Mouse (Mus musculus): ENCODE measurements around the gene Uggt2. TPM values are rescaled to one million over a fixed set of nuclear protein-coding genes. Genes with fewer than 3 reads are reported as not detected.

Uggt2 gene
- total and polyA plus RNA-seq, 2 experiments from 2014 or later, result 13.2 to 28.0 TPM

- Histone ChIP-seq H3K27me3 (ENCODE audit: insufficient read depth, low read length) (no peaks in the 10 kb centered on the region), H3K9me3 (ENCODE audit: low read length) (no peaks in the 10 kb centered on the region), H3K4me1 (ENCODE audit: insufficient read depth, low read length) (no peaks in the 10 kb centered on the region), H3K4me3 (ENCODE audit: low read length) (no peak overlapping the region), H3K27ac (no peak overlapping the region), H3K4me2 (ENCODE audit: low read depth, low read length) (no peak overlapping the region), H3K36me3 (ENCODE audit: insufficient read depth, low read length) (no peaks in the 10 kb centered on the region), H3K9ac (replicated peaks; ENCODE audit: low read length) (no peak overlapping the region)
- DNase-seq (ENCODE audit: low spot score) (peak; percentile 23), ATAC-seq (no peak)
- 26% methylated on average over 4 of the region's 4 CpGs for WGBS
- no peak for TF ChIP-seq CTCF (IDR thresholded peaks at IDR 0.05; ENCODE audit: low read depth)
These were observed 26.6 kb upstream of the Uggt2 start for GRCm38 (mm10) chr14:119125840-119126239.

- no peak overlapping the region for H3K9ac ChIP-seq (replicated peaks; ENCODE audit: low read length)
- 23% methylated on average over 3 of the region's 3 CpGs for whole genome bisulfite sequencing
- ATAC-seq (peak; percentile 90), DNase-seq (ENCODE audit: low spot score) (peak; percentile 83)
- peak overlapping the region; percentile 68 for H3K4me2 ChIP-seq (ENCODE audit: low read depth, low read length)
- no peaks in the 10 kb centered on the region for H3K27me3 ChIP-seq (ENCODE audit: insufficient read depth, low read length)
- H3K27ac ChIP-seq, result no peak overlapping the region
- no peaks in the 10 kb centered on the region for H3K4me1 ChIP-seq (ENCODE audit: insufficient read depth, low read length)
- H3K36me3 ChIP-seq (ENCODE audit: insufficient read depth, low read length), result no peaks in the 10 kb centered on the region
- peak overlapping the region; percentile 32 for H3K4me3 ChIP-seq (ENCODE audit: low read length)
- TF ChIP-seq CTCF (IDR thresholded peaks at IDR 0.05; ENCODE audit: low read depth), result peak; percentile 85
- H3K9me3 ChIP-seq (ENCODE audit: low read length), result no peaks in the 10 kb centered on the region
These were observed 24.8 kb upstream of the Uggt2 start for GRCm38 (mm10) chr14:119124061-119124460.

GRCm38 (mm10) chr14:119123582-119123981, 24.4 kb upstream of the Uggt2 start:
- Histone ChIP-seq H3K4me2 (ENCODE audit: low read depth, low read length) (peak overlapping the region; percentile 68), H3K9ac (replicated peaks; ENCODE audit: low read length) (0 out of 2 replicates have a peak overlapping the region, but pooled peaks have one; percentile 21), H3K27me3 (ENCODE audit: insufficient read depth, low read length) (no peaks in the 10 kb centered on the region), H3K36me3 (ENCODE audit: insufficient read depth, low read length) (no peaks in the 10 kb centered on the region), H3K9me3 (ENCODE audit: low read length) (no peaks in the 10 kb centered on the region), H3K4me3 (ENCODE audit: low read length) (peak overlapping the region; percentile 32), H3K4me1 (ENCODE audit: insufficient read depth, low read length) (no peaks in the 10 kb centered on the region), H3K27ac (no peak overlapping the region)
- no peak for TF ChIP-seq CTCF (IDR thresholded peaks at IDR 0.05; ENCODE audit: low read depth)
- WGBS, result 4% methylated on average over 12 of the region's 12 CpGs
- ATAC-seq (peak; percentile 48), DNase-seq (ENCODE audit: low spot score) (peak; percentile 54)

- peak; percentile 36; the same call in 1 of the 2 replicates for TF ChIP-seq CTCF (IDR thresholded peaks at IDR 0.05; ENCODE audit: low read depth)
- H3K36me3 ChIP-seq (ENCODE audit: insufficient read depth, low read length), result no peaks in the 10 kb centered on the region
- no peak overlapping the region for H3K9ac ChIP-seq (replicated peaks; ENCODE audit: low read length)
- H3K4me3 ChIP-seq (ENCODE audit: low read length), result no peak overlapping the region
- H3K27ac ChIP-seq, result no peak overlapping the region
- H3K9me3 ChIP-seq (ENCODE audit: low read length), result no peaks in the 10 kb centered on the region
- ATAC-seq, result no peak
- H3K4me2 ChIP-seq (ENCODE audit: low read depth, low read length), result no peak overlapping the region
- no peaks in the 10 kb centered on the region for H3K27me3 ChIP-seq (ENCODE audit: insufficient read depth, low read length)
- no peaks in the 10 kb centered on the region for H3K4me1 ChIP-seq (ENCODE audit: insufficient read depth, low read length)
- peak; percentile 58 for DNase-seq (ENCODE audit: low spot score)
- WGBS, result 74% methylated on average over 6 of the region's 6 CpGs
These were observed 13.3 kb upstream of the Uggt2 start for GRCm38 (mm10) chr14:119112558-119112957.

GRCm38 (mm10) chr14:119109776-119110218, 10.6 kb upstream of the Uggt2 start:
- TF ChIP-seq CTCF (IDR thresholded peaks at IDR 0.05; ENCODE audit: low read depth), result peak; percentile 58
- ATAC-seq, result peak; percentile 43
- no peak overlapping the region for H3K27ac ChIP-seq
- no peak overlapping the region for H3K4me3 ChIP-seq (ENCODE audit: low read length)
- H3K4me2 ChIP-seq (ENCODE audit: low read depth, low read length), result no peak overlapping the region
- no peaks in the 10 kb centered on the region for H3K36me3 ChIP-seq (ENCODE audit: insufficient read depth, low read length)
- H3K9me3 ChIP-seq (ENCODE audit: low read length), result no peaks in the 10 kb centered on the region
- DNase-seq (ENCODE audit: low spot score), result peak; percentile 53
- H3K4me1 ChIP-seq (ENCODE audit: insufficient read depth, low read length), result no peaks in the 10 kb centered on the region
- H3K27me3 ChIP-seq (ENCODE audit: insufficient read depth, low read length), result no peaks in the 10 kb centered on the region
- 51% methylated on average over 3 of the region's 3 CpGs for WGBS
- no peak overlapping the region for H3K9ac ChIP-seq (replicated peaks; ENCODE audit: low read length)

- Histone ChIP-seq H3K9me3 (ENCODE audit: low read length) (no peaks in the 10 kb centered on the region), H3K27me3 (ENCODE audit: insufficient read depth, low read length) (no peaks in the 10 kb centered on the region), H3K36me3 (ENCODE audit: insufficient read depth, low read length) (no peaks in the 10 kb centered on the region), H3K4me3 (ENCODE audit: low read length) (no peak overlapping the region), H3K4me2 (ENCODE audit: low read depth, low read length) (no peak overlapping the region), H3K27ac (no peak overlapping the region), H3K4me1 (ENCODE audit: insufficient read depth, low read length) (no peaks in the 10 kb centered on the region), H3K9ac (replicated peaks; ENCODE audit: low read length) (no peak overlapping the region)
- no peak for ATAC-seq
- TF ChIP-seq CTCF (IDR thresholded peaks at IDR 0.05; ENCODE audit: low read depth), result no peak
- 59% methylated on average over 7 of the region's 7 CpGs for WGBS
- DNase-seq (ENCODE audit: low spot score), result peak; percentile 27
These were observed 9.6 kb upstream of the Uggt2 start for GRCm38 (mm10) chr14:119108776-119109301.

GRCm38 (mm10) chr14:119107591-119107990, 8.4 kb upstream of the Uggt2 start:
- 55% methylated on average over 8 of the region's 8 CpGs for WGBS
- Histone ChIP-seq H3K27me3 (ENCODE audit: insufficient read depth, low read length) (no peaks in the 10 kb centered on the region), H3K9me3 (ENCODE audit: low read length) (no peaks in the 10 kb centered on the region), H3K4me1 (ENCODE audit: insufficient read depth, low read length) (no peaks in the 10 kb centered on the region), H3K4me2 (ENCODE audit: low read depth, low read length) (no peak overlapping the region), H3K36me3 (ENCODE audit: insufficient read depth, low read length) (no peaks in the 10 kb centered on the region), H3K9ac (replicated peaks; ENCODE audit: low read length) (no peak overlapping the region), H3K27ac (no peak overlapping the region), H3K4me3 (ENCODE audit: low read length) (no peak overlapping the region)
- peak; percentile 65 for DNase-seq (ENCODE audit: low spot score)
- TF ChIP-seq CTCF (IDR thresholded peaks at IDR 0.05; ENCODE audit: low read depth), result no peak
- ATAC-seq, result 0 out of 2 replicates have a peak, but pooled peaks have one; percentile 27

Measured in hindbrain, postnatal 0 days (tissue).